Mouse (Mus musculus) myocyte (in vitro differentiated cells): ENCODE measurements around the gene Apmap.

Experiments
- E2F4 ChIP-seq: IDR thresholded peaks from one replicate; pipeline ENCODE4 v1.6.1; 2011; ENCODE audit warnings: mild to moderate bottlenecking, control low read depth, moderate library complexity; ENCODE audit not compliant: insufficient read depth
- MYOD1 ChIP-seq, 3 experiments: IDR thresholded peaks; one replicate each; pipeline ENCODE4 v1.6.1; 2011; ENCODE audit warnings: control low read depth in 2 of 3, low read depth in 2 of 3, mild to moderate bottlenecking in 2 of 3, moderate library complexity in 1 of 3; ENCODE audit not compliant: insufficient read length in 2 of 3, control insufficient read depth in 1 of 3
- POLR2A ChIP-seq: IDR thresholded peaks from one replicate; pipeline ENCODE4 v1.6.1; 2011; ENCODE audit warnings: low read depth, mild to moderate bottlenecking, control low read depth, moderate library complexity; ENCODE audit not compliant: insufficient read length
- TCF12 ChIP-seq: IDR thresholded peaks from one replicate; pipeline ENCODE4 v1.6.1; 2011; ENCODE audit warnings: mild to moderate bottlenecking, control low read depth; ENCODE audit not compliant: poor library complexity, insufficient read depth, severe bottlenecking

GRCm38 (mm10) chr2:150647681-150648299, 39.4 kb upstream of the Apmap start:
- TF ChIP-seq MYOD1 (IDR thresholded peaks at IDR 0.05; ENCODE audit: control insufficient read depth in 1 of 3, insufficient read length in 2 of 3, low read depth in 2 of 3) (no peak), POLR2A (no peak), TCF12 (no peak), E2F4 (no peak)
